Mouse (Mus musculus) heart, embryonic 13.5 days (tissue): Measurements from ENCODE around the gene Xk. TPM values are rescaled to one million over a fixed set of nuclear protein-coding genes. Genes with fewer than 3 reads are reported as not detected.
"Not testable (repeated sequence)": the region's sequence is repeated elsewhere in the genome, so short reads cannot be mapped to it uniquely, and the experiment has no call there.

ENCODE experiments used
- ATAC-seq: fragments of 200-750 bp; cut with Nextera tagmentation; 2 replicates; pipeline ENCODE4 v1.8.0; 2017; ENCODE audit warnings: moderate TSS enrichment; ENCODE audit not compliant: insufficient number of reproducible peaks, low FRiP score, low TSS enrichment; ENCODE audit errors: extremely low read depth
- H3K27ac ChIP-seq: fragments of 300-500 bp; sonication (generic); replicated peaks from 2 replicates; pipeline ENCODE4 v1.5.1; 2015; ENCODE audit warnings: moderate library complexity, mild to moderate bottlenecking, inconsistent platforms
- H3K27me3 ChIP-seq: fragments of 300-500 bp; sonication (generic); replicated peaks from 2 replicates; pipeline ENCODE4 v1.6.1; 2015; ENCODE audit warnings: mild to moderate bottlenecking, inconsistent platforms
- H3K36me3 ChIP-seq: fragments of 300-500 bp; sonication (generic); 2 replicates; pipeline ENCODE4 v1.6.1; 2015; ENCODE audit warnings: mild to moderate bottlenecking, inconsistent platforms
- H3K4me1 ChIP-seq: fragments of 300-500 bp; sonication (generic); 2 replicates; pipeline ENCODE4 v1.6.1; 2015; ENCODE audit warnings: inconsistent platforms
- H3K4me2 ChIP-seq: fragments of 300-500 bp; sonication (generic); 2 replicates; pipeline ENCODE4 v1.6.1; 2015; ENCODE audit warnings: inconsistent platforms, mild to moderate bottlenecking, moderate library complexity
- H3K4me3 ChIP-seq: fragments of 300-500 bp; sonication (generic); 2 replicates; pipeline ENCODE4 v1.5.1; 2015; ENCODE audit warnings: moderate library complexity, mild to moderate bottlenecking, inconsistent platforms
- H3K9ac ChIP-seq: fragments of 300-500 bp; sonication (generic); 2 replicates; pipeline ENCODE4 v1.6.1; 2015; ENCODE audit warnings: inconsistent platforms, mild to moderate bottlenecking, moderate library complexity
- H3K9me3 ChIP-seq: fragments of 300-500 bp; sonication (generic); 2 replicates; pipeline ENCODE4 v1.6.1; 2016; ENCODE audit warnings: inconsistent platforms
- WGBS: fragments of 180-500 bp; shearing (Covaris S2); methylation state at CpG from one replicate; pipeline ENCODE4 v1.1.7; 2015; ENCODE audit warnings: mixed read lengths; 5-methylcytosine and 5-hydroxymethylcytosine counted together
- polyA plus RNA-seq: library from polyadenylated mRNA; unstranded; fragments of >200 nt; fragmentation: Nextera tagmentation; extraction: Ambion mirVana; gene quantifications from 2 replicates; pipeline ENCODE4 v1.2.1, GENCODE M21; 2015

Xk gene
- polyA plus RNA-seq, 1 experiment from 2014 or later: 3.7 TPM

DNA sequence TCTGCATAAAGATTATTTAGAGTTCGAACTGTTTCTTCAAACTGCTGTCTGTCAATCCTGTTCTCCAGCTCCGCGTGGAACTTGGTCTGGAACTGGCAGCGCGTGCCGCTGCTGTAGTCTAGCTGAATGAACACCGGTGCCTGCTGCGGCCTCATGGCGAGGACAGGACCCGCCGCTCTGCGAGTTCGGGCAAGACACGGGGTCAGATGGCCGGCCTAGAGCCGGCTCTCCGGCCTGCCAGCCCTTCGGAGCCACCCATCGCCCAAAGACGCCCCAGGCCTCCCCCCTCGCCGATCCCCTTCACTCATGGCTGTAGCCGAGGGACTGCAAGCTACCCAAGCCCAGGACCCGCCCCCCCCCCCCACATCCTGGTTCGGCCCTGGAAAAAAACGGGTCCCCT is 55.4 kb downstream of the Xk start:
- not testable (repeated sequence) for H3K4me1 ChIP-seq, H3K9ac ChIP-seq, H3K9me3 ChIP-seq, H3K36me3 ChIP-seq, H3K4me2 ChIP-seq, H3K4me3 ChIP-seq, H3K27me3 ChIP-seq, ATAC-seq, H3K27ac ChIP-seq
- WGBS: 89% methylated on average over 17 of the region's 26 CpGs

DNA sequence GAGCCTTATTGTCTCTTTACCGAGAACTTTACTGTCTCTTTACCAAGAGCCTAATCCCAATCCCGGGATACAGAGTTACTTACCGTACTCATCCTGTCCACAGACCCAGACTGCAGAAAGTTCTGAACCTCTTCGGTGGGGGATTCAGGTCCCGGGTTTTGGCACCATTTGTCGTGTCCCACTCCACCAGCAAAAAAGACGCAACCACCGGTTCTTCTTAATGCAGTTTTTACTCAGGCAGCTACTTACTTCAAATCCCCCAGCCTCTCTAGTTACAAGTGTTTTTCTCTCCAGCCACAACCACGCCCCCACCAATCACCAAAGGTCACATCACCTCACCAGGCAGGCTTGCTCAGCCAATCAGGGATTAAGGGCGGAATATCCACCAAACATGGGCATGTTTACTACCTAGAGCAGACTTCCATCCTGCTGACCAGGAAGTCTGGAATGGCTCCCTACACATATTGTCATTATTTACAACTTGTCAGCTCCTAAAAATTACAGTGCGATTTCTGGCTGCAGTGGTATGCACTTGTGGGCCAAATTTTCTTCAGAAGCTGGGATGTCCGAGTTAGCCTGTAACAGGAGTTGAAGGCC is 59.9 kb downstream of the Xk start:
- H3K27me3 ChIP-seq, ATAC-seq, H3K9me3 ChIP-seq, H3K4me2 ChIP-seq, H3K4me1 ChIP-seq, H3K36me3 ChIP-seq, H3K4me3 ChIP-seq, H3K27ac ChIP-seq, H3K9ac ChIP-seq: not testable (repeated sequence)
- 80% methylated on average over 12 of the region's 12 CpGs for WGBS

DNA sequence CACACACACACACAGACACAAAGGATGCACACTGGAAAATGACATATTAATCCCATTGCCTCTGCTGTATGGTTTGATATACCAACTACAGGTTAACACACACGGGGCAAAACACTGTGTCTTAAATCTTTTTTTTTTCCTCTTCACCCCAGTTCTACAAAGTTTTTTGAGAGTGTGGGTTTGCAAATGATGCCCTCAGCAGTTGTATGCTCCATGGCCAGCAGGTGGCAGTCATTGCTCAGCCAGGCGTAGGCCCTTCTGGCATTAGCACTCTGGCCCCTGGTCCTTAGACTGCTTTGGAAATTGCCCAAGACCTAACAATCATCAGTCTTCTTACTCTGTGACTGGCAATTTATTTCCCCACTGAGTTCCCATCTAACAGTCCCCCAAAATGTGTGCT is 60.5 kb downstream of the Xk start:
- H3K27ac ChIP-seq, H3K9ac ChIP-seq, H3K4me2 ChIP-seq, H3K4me3 ChIP-seq, H3K9me3 ChIP-seq, H3K4me1 ChIP-seq, H3K36me3 ChIP-seq, H3K27me3 ChIP-seq, ATAC-seq: not testable (repeated sequence)
- 44% methylated on average over 2 of the region's 2 CpGs for WGBS

DNA sequence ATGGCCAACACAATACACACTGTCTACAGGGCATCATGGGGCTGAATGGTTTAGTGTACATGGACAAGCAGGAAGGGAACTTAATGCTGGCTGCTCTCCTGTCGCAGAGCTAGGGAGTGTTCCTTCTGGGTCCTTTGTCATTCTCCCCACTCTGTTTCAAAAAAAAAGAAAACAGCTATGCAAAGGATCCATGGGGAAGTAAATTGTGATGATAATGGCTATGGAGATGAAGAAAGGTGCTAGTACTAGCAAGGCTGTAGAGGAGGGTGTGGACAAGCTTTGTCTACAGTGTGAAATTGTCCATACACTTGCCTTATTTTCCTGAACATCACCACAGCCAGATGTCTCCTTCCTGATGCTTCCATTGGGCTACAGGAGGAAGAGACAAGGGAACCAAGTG is 62.4 kb downstream of the Xk start:
- not testable (repeated sequence) for H3K4me2 ChIP-seq, ATAC-seq, H3K27me3 ChIP-seq, H3K36me3 ChIP-seq, H3K4me1 ChIP-seq, H3K27ac ChIP-seq, H3K9ac ChIP-seq, H3K4me3 ChIP-seq, H3K9me3 ChIP-seq
- WGBS: 59% methylated on average over 1 of the region's 1 CpGs

DNA sequence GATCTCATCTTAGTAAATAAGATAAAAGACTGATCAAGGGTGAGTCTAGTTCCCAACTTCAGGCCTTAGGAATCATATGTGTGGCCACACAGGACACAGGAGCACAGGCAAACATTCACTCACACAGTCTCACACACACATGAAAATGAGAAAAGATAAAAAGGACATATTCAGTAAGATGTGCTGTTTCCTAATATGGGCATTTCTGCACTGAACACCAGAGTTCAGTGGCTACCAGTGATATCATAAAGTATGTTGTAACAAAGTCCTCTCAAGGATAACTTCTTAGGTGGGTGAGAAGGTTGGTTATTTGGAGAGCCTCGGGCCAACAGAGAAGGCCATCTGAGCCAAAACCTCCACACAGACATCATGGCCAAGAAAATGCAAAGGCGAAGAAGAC is 77.8 kb downstream of the Xk start, which contains the start of gene H2al1k:
Gene H2al1k (plus strand): TSS at position 301 of the 400 bp plus-strand sequence.
- no CpG with 5 or more reads among the region's 2 CpGs for WGBS
- not testable (repeated sequence) for H3K9ac ChIP-seq

More for the DNA sequence above, 77.8 kb downstream of the Xk start, which contains the start of gene H2al1k:
- H3K9me3 ChIP-seq, H3K27ac ChIP-seq, H3K4me1 ChIP-seq, ATAC-seq, H3K27me3 ChIP-seq, H3K4me3 ChIP-seq, H3K4me2 ChIP-seq, H3K36me3 ChIP-seq: not testable (repeated sequence)

Other genes starting within 250 kb of the Xk start
- gene Fthl17e, start 239.3 kb upstream of the Xk start, polyA plus RNA-seq: not detected in 2 replicates
- not detected in 2 replicates for gene Fthl17f, start 209.7 kb upstream of the Xk start, polyA plus RNA-seq
- gene 4930402K13Rik, start 168.2 kb upstream of the Xk start, polyA plus RNA-seq: not detected in 2 replicates
- 0.95 and 1.2 TPM in 2 replicates for gene Lancl3, start 72.9 kb upstream of the Xk start, polyA plus RNA-seq
- 0.47 TPM in 1 of 2 replicates, not detected in the other for gene Gm14862, start 15.9 kb upstream of the Xk start, polyA plus RNA-seq
- gene H2al1m, start 11.0 kb downstream of the Xk start, polyA plus RNA-seq: 0.31 and 0.91 TPM in 2 replicates
- gene H2al1k, start 77.9 kb downstream of the Xk start, polyA plus RNA-seq: not detected in 2 replicates
- gene Cybb, start 215.0 kb downstream of the Xk start, polyA plus RNA-seq: 1.6 and 2.1 TPM in 2 replicates